Mouse (Mus musculus): ENCODE results near the gene Pex13. TPM values are rescaled to one million over a fixed set of nuclear protein-coding genes. Genes with fewer than 3 reads are reported as not detected.
A peak's percentile ranks its signal among the peaks of the same experiment; 100 is the strongest.

Gene Pex13
- 10 to 100 TPM; 22.6 to 22.7 TPM for total RNA-seq (2021)

DNA sequence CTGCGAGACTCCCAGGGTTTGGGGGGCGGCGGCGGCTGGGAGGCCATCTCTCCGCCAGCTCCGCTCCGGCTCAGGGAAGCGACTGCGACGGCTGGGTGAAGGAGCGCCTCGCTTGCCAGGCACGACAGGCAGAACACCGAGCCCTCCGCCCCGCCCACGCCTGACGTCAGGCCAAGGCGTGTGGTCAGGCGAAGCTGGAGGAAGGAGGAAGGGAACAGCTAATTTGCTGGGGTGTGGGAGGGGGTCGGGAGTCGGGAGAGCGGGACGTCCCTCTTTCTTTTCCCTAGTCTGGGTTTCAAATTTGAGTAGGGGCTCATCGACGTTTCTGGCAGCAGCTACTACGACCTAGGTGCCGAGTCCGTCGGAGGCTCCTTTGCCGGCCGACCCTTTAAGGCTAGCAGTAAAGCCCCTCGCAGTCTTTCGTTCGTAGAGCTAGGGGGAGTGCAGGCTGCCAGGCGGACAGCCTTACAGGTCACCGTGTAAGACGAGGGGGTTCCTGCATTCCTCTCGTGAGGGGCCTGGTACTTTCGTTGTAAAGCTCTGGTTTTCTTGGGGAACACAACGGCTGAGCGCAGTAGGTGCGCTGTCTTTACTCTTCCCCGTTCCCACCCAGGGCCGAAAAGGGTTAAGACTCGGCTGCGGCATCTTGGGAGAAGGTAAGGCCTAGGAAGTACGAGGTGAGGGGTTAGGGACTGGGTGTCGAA, at the start of gene Pex13:
Gene Pex13, minus strand, starts transcription at position 162 of the 704 bp plus-strand sequence.
- intact Hi-C loops (cut with DNase I): no loop called here

DNA sequence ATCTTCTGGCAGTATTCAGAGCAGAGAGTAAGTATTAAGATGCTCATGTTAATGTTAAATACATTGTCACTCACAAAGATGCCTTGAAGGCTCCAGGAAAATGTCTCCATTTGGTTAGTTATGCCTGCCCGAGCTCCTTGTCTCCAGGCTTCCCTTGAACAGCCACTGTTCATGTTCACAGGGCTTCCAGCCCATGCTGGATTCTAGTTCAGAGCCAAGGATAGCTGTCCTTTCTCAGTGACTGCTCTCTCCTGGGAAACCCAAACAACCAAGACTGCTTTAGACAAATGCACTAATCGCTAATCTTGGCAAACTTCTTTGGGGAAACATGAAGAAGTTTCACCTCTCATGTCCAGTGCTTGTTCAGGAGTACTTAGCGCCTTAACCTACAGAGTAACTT, 46.5 kb upstream of the Pex13 start:
- intact Hi-C loops (cut with DNase I): loop anchor here (10.0 kb wide), 1 partner anchor 173 kb away; no protein-coding TSS in a partner anchor
- DNase-seq: no peak

More for the DNA sequence above, at the start of gene Pex13:
- peak; percentile 98 for DNase-seq

DNA sequence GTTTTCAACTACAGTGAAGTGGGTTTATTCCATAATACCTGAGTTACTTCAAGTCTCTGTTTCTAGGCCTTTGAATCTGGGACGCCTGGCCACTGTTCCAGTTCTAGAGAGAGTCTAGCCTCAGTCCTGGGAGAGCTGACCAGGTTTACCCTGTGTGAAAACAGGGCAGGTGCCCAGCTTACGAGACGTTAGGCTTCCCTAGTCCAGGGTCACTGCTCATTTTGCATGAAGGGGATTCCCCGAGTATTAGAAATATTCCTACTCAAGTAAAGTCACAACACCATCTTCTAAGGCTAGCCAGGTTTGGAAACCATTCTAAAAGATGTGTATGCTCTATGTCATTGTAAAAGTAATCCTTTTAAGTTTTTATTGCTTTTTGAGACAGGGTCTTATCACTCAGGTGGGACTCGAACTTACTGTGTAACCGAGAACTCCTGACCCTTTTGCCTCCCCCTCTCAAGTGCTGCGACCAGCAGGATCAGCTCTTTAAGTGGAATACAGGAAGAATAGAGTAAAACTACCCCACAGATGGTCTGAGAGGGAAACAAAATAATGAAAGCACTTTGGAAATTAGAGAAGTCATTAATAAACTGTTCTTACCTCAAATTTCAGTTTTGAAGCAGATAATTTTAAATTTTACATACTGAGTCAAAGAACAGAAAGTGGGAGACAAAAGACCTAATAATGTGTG, 39.0 kb upstream of the Pex13 start:
- DNase-seq: no peak
- intact Hi-C loops (cut with DNase I): no loop called here

GRCm38 (mm10) chr11:23701831-23702230, 36.1 kb upstream of the Pex13 start:
- DNase-seq: no peak
- intact Hi-C loops (cut with DNase I): no loop called here

DNA sequence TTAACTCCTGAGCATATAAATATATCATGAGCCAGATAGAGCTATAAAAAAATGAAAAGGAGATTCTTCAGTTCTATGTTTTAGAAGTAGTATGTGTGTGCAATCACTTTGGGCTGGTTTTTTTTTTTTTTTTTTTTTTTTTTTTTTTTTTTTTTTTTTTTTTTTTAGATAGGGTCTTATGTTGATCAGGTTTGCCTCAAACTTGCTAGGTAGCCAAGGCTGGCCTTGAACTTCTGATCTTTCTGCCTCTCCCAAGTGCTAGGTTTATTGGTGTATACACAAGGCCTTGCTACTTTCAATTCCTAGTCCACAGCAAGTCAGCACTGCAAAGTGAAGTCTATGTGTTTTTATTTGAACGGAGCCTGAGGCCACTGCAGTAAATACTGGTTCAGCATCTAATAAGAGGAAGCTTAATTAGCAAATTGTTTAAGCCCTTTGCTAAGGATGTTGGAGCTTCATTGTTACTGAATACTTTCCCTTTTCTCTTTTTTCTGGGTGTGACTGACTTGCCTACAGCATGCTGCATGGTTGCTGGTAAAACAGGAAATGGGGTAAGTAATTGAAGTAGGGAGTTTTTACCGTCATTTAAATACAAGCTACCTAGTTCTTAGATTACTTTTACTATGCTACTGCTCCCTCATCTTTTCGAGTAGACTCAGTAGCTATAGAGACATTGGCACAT, 33.8 kb upstream of the Pex13 start:
- intact Hi-C loops (cut with DNase I): no loop called here
- no peak for DNase-seq

DNA sequence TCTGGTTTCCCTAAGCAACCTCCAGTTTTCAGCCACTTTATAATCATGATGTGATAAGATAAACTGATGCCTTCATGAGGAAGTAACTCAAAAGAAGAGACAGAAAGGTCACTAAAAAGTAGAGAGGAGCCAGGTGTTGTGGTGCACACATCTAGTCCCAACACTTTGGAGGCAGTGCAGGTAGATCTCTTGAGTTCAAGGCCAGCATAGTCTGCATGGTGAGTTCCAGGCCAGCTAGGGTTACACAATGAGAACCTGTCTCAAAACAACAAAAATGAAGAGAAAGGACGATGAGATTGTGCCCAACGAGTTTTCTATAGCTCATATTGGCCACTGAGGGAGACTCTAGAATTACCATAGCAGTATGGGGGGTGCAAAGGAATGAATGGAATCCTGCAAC, 32.8 kb upstream of the Pex13 start:
- no peak for DNase-seq
- intact Hi-C loops (cut with DNase I): no loop called here

- intact Hi-C loops (cut with DNase I): no loop called here
- DNase-seq: no peak
Observed at GRCm38 (mm10) chr11:23695847-23696246, 30.1 kb upstream of the Pex13 start.

DNA sequence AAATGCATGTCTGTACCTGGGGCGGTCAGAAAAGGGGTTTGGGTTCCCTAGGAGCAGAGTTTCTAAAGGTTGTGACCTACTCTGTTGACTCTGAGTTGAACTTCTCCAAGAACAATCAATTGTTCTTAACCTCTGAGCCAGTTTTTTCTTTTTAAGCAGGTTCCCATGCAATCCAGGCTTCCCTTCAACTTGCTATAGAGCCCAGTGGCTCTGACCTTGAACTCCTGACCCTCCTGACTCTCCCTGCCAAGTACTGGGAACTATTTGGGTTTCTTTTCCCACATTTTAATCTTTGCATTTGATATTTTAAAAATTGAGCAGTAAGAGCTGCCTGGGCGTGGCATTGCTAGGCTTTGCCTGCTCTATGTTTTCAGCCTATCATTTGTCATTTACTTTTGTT, 27.5 kb upstream of the Pex13 start:
- DNase-seq: no peak
- intact Hi-C loops (cut with DNase I): no loop called here

DNA sequence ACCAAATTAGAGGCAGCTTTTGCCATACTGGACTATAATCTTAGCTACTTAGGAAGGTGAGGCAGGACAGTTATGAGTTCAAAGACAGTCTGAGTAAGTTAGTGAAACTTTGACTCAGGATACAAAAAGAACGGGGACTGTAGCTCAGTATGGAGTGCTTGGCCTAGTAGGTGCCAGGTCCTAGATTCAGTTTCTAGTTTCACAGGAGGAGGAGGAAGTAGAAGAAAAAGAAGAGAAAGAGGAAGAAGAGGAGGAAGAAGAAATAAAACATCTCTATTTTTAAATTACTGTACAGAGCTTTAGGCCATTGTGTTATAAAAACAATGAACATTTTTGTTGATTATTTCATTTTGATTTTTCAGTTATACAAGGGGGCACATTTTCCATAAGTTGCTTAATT, 22.3 kb upstream of the Pex13 start:
- DNase-seq: no peak
- intact Hi-C loops (cut with DNase I): no loop called here

DNA sequence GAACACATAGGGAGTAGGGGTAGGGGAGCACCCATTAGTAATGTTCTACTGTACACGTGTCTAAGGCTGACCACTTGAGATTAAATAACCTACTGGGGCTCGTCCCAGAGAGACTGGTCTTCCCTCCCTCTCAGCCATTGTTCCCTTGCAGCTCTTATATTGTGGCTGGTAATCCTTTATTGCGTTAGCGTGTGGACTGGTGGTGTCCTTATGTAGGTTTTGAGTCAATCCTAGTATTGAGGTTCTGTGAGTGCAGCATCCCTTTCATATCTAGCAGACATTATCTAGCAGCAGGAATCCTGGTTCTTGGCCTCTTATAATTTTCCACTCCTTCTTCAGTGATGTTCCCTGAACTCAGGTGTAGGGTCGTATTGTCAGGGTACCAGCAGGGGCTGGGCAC, 20.9 kb upstream of the Pex13 start:
- no peak for DNase-seq
- intact Hi-C loops (cut with DNase I): no loop called here

- no peak for DNase-seq
- intact Hi-C loops (cut with DNase I): loop anchor here (5.0 kb wide), 1 partner anchor 1550 kb away; no protein-coding TSS in a partner anchor
Observed at GRCm38 (mm10) chr11:23682561-23682960, 16.8 kb upstream of the Pex13 start.

GRCm38 (mm10) chr11:23680435-23680950, 14.7 kb upstream of the Pex13 start:
- no peak for DNase-seq
- intact Hi-C loops (cut with DNase I): loop anchor here (5.0 kb wide), 1 partner anchor 1552 kb away; no protein-coding TSS in a partner anchor

DNA sequence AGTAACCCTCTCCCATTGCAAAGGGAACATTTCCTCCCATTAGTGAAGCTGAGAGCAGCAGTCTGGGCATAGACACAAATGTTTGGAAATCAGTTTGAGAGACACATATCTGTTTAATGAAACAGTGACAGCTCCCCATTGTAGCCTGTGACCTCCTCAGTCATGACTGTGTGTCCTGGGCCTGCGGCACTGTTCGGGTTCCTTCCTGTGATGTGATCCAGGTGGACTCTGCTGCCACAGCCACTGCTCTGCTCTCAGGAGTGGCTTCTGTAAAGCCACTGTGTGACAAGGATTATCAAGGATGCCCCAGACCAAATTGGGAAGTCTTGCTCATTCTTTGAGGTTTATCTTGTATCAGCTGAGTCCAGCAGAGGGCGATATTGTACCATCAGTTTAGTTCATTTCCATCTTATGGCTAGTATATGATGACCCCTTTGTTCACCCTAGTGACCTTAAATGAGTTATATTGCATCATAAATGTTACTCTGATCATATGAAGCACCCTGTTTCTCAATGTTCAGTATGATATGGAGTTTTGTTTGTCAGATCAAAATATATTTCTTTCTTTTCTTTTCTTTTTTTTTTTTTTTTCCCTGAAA, 13.4 kb upstream of the Pex13 start:
- peak; percentile 43 for DNase-seq
- intact Hi-C loops (cut with DNase I): loop anchor here (5.0 to 10.0 kb wide), 2 partner anchors 186 to 278 kb away; no protein-coding TSS in a partner anchor

DNA sequence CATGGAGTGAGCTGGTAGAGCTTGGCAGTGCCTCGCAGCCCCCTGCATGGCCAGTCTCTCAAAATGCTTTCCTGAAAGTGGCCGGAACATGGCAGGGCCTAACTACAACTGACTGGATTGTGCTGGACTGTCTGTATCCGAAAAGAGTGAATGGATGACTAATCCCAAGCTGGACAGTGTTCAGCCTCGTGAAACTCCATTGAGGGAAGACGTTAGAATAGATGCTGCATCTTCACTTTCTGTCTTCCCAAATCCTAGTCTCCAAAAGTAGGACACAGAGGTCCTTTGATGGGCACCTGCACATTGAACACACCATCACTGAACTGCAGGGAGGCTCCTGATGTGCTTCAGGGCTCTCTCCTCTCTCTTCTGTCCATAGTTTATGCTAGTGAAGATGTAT, 10.3 kb upstream of the Pex13 start:
- DNase-seq: no peak
- intact Hi-C loops (cut with DNase I): loop anchor here (5.0 to 10.0 kb wide), 2 partner anchors 189 to 281 kb away; no protein-coding TSS in a partner anchor

DNA sequence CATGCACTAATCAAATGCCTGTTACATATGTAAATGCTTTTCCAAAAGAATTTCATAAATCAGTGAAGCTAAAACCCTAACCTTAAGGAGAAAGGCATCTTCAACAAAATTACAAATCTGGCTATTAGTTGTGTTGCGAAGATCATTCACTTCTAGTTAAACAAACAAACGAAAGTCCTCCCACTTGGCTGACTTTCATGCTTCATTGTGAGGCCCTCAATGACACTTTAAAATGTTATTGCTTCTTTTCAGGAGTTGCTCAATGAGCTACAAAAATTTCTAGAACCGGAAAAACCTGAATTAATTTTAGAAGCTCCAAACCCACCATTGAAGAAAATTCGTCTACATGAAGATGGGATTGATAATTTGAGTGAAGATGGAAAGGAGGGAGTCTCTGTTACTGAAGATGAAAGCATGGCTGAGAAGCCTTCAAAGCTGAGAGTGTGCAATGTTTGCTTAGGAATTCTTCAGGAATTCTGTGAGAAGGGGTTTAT, 6.5 kb upstream of the Pex13 start:
- DNase-seq: no peak
- intact Hi-C loops (cut with DNase I): loop anchor here (10.0 kb wide), 1 partner anchor 192 kb away; no protein-coding TSS in a partner anchor

DNA sequence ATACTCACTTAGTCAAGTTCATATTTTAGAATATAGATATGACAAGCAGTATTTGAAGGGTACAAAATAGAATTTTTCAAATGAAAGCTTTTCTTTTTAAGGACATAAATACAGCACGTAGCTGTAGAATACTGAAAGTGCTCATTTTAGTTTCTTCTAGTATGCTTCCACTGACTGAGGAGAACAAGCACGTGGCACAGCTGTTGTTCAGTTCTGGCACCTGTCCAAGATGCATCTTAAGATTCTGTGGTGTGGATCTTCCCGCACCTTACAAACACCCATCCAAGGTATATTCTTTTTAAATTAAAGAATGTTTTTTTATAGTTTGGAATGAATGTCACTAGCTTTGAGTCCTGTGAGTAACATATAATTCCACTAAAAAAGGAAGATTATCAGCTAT, 1.4 kb upstream of the Pex13 start:
- peak; percentile 12 for DNase-seq
- intact Hi-C loops (cut with DNase I): no loop called here

DNA sequence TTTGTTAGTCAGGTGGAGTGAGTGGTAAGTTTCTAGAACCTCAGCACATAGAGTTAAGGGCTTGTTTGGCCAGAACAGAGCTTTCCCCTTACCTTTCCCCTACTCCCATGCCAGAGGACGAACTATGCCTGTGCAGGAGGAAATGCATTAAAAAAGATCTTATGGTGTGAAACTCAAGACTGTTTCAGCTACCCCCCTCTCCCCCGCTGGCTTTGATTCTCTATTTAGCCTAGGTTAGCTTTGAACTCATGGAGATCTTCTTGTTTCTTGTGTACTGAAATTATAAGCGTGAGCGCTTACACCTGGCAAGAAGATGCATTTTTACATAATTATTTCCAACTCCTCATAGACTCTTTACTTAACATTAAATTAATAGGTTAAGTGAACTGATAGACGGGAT, 767 bp upstream of the Pex13 start:
- intact Hi-C loops (cut with DNase I): no loop called here
- DNase-seq: no peak

DNA sequence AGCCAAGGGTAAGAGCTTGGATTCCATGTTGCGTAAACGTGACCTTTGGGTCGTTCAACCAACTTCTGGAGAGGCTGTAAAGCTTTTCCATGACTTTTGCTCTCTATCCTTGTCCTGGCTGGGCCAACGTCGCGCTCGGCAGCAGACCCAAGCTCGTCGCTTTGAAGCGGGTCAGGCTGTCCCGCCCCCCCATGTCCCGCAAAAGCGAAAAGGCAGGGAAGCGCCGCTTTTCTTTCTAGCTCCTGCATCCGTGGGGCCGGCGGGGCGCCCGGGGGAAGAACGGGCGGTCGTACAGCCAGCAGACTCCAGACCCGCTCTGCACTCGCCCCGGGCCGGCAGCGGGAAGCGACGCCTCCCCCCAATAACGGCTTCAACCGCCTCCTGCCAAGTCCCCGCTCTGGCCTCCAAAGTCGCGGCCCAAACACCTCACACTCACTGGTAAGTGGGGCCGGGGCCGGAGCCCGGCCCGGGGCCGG, 410 bp downstream of the Pex13 start, which contains the start of gene Pus10:
Gene Pus10, plus strand, starts transcription at position 364 of the 476 bp plus-strand sequence.
- no peak for DNase-seq
- intact Hi-C loops (cut with DNase I): no loop called here

DNA sequence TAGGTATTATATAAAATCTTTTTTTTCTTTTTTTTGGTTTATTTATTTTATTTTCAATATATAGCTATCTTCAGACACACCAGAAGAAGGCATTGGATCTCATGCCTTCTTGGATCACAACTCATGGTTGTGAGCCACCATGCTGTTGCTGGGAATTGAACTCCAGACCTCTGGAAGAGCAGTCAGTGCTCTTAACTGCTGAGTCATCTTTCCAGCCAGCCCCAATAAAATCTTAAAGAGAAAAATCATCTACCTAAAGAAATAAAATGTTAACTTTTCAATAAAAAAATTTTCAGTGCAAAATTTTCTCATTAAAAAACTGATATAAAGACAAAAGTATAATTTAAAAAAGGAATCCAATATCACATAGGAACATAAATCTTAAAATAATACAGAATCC, 1.5 kb downstream of the Pex13 start:
- intact Hi-C loops (cut with DNase I): no loop called here
- DNase-seq: no peak

DNA sequence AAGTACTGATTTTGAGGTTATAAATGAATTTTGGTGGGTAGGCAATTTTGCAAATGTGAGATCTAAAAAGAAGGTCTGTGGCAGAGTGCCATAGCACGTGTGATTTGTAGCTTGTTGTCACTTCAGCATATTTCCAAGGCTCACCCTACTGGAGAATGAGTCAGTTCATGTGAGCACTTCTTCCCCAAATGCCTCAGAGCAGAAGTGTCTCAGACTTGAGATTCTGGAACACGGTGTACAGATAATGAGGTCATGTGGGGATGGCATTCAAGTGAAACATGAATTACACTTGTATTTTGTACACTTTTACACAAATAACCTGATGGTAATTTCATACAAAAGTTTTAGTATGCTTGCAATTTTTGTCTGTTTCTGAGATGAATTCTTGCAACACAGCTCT, 8.0 kb downstream of the Pex13 start:
- DNase-seq: no peak

More for the DNA sequence above, 8.0 kb downstream of the Pex13 start:
- intact Hi-C loops (cut with DNase I): no loop called here
